Mouse (Mus musculus) forelimb bud, embryonic 11.5 days (tissue): ENCODE results near the gene Mcts1.

Source experiments
- DNase-seq: peaks from one replicate; pipeline ENCODE4 v3.0.0-alpha.2; 2012; ENCODE audit warnings: low read depth, low spot score

Gene Mcts1

DNA sequence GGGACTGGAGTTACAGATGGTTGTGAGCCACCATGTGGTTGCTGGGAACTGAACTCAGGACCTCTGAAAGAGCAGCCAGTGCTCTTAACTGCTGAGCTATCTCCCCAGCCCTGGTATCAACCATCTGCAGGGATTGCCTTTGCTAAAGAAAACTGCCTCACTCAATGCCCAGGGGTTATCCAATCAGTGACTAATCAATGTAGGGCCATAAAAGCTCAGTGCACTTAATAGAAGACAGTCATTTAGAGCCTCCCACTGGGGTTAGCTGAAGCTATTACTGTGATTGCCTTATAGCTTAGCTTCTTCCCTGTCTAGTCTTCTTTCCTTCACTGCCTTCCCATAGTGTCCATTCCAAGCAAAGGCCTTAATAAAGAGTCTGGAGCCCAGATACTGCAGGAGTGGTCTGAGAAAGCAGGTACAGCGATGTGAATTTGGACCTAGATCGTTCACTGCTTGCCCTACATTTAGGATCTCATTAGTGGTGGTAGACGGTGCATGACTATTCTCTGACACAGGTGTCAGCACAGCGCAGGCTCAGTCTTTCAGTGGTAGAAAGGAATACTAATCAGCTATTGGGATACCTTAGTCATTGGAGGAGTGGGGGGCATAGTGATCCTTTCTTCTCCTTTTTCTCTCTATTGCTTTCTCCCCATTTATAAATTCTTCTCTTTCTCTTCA lies 56.0 kb downstream of the Mcts1 start:
- no peak for DNase-seq
